Mouse (Mus musculus) CH12.LX (cell line): ENCODE measurements at regions not wholly inside any gene's neighbourhood (a gene's known extent, or its start where the extent isn't known, plus 50 kb on each side); places are given as distances from the start of the nearest gene placed in this dataset.

Source experiments
- DNase-seq: peaks from one replicate; pipeline ENCODE4 v3.0.0-alpha.2; 2013; ENCODE audit errors: extremely low read depth
- H3K27ac ChIP-seq: 2 replicates; pipeline ENCODE4 v1.5.1; 2012; ENCODE audit warnings: low read depth, mild to moderate bottlenecking, control low read depth, moderate library complexity; ENCODE audit not compliant: insufficient read depth
- H3K27me3 ChIP-seq: replicated peaks from 2 replicates; pipeline ENCODE3; 2012; ENCODE audit warnings: inconsistent platforms
- H3K36me3 ChIP-seq, 2 experiments: replicated peaks in 1 of 2; 2 replicates each; pipeline versions ENCODE3 to v1.6.1; 2012; ENCODE audit warnings: inconsistent platforms in 1 of 2, low read length in 1 of 2, mild to moderate bottlenecking in 1 of 2, mixed read lengths in 1 of 2, moderate library complexity in 1 of 2; ENCODE audit not compliant: control insufficient read depth in 1 of 2, insufficient read depth in 1 of 2
- H3K4me1 ChIP-seq, 2 experiments: 2 replicates each; pipeline ENCODE4 v1.6.1; 2012; ENCODE audit warnings: inconsistent platforms in 1 of 2, moderate library complexity in 1 of 2; ENCODE audit not compliant: insufficient read depth in 2 of 2, control insufficient read depth in 1 of 2
- H3K4me2 ChIP-seq: 2 replicates; pipeline ENCODE4 v1.6.1; 2012; ENCODE audit warnings: low read depth, mild to moderate bottlenecking, control low read depth; ENCODE audit not compliant: poor library complexity, insufficient read depth, severe bottlenecking
- H3K4me3 ChIP-seq, 3 experiments: fragments of 150-350 bp in 1 of 3; sonication (generic) in 1 of 3; replicated peaks in 1 of 3; 2 replicates each; pipeline versions ENCODE3 to v1.5.1; 2011 to 2012; ENCODE audit warnings: low read depth in 2 of 3, low read length in 2 of 3, mild to moderate bottlenecking in 2 of 3, moderate library complexity in 2 of 3, control low read depth in 1 of 3, improper control_type of control experiment in 1 of 3, inconsistent platforms in 1 of 3, mixed read lengths in 1 of 3; ENCODE audit not compliant: poor library complexity in 1 of 3
- H3K79me2 ChIP-seq: replicated peaks from 2 replicates; pipeline ENCODE4 v1.6.1; 2012; ENCODE audit warnings: mild to moderate bottlenecking, moderate library complexity; ENCODE audit not compliant: control insufficient read depth, poor library complexity, insufficient read depth, severe bottlenecking; ENCODE audit errors: extremely low read depth
- H3K9ac ChIP-seq: 2 replicates; pipeline ENCODE4 v1.6.1; 2012; ENCODE audit warnings: low read depth, mild to moderate bottlenecking, control low read depth, moderate library complexity; ENCODE audit not compliant: insufficient read depth
- H3K9me3 ChIP-seq: replicated peaks from 2 replicates; pipeline ENCODE3; 2012; ENCODE audit warnings: low read length, inconsistent platforms, mixed read lengths
- CHD1 ChIP-seq: IDR thresholded peaks from 2 replicates; pipeline ENCODE4 v1.6.1; 2012; ENCODE audit warnings: low read depth, low read length, improper control_type of control experiment, inconsistent platforms
- E2F4 ChIP-seq: IDR thresholded peaks from 2 replicates; pipeline ENCODE4 v1.6.1; 2011; ENCODE audit warnings: low read depth, low read length, improper control_type of control experiment; ENCODE audit not compliant: insufficient replicate concordance
- ELF1 ChIP-seq: IDR thresholded peaks from 2 replicates; pipeline ENCODE4 v1.6.1; 2014; ENCODE audit warnings: low read depth, mild to moderate bottlenecking, inconsistent platforms, low read length, improper control_type of control experiment
- HCFC1 ChIP-seq: IDR thresholded peaks from 2 replicates; pipeline ENCODE4 v1.6.1; 2012; ENCODE audit warnings: low read depth, mild to moderate bottlenecking, inconsistent platforms, low read length, improper control_type of control experiment
- IRF4 ChIP-seq: IDR thresholded peaks from 2 replicates; pipeline ENCODE4 v1.6.1; 2014; ENCODE audit warnings: low read depth, mild to moderate bottlenecking, inconsistent platforms, low read length, improper control_type of control experiment
- JUN ChIP-seq: IDR thresholded peaks from 2 replicates; pipeline ENCODE4 v1.6.1; 2011; ENCODE audit warnings: low read depth, mild to moderate bottlenecking, low read length, improper control_type of control experiment, moderate library complexity; ENCODE audit not compliant: insufficient read depth
- KAT2A ChIP-seq: IDR thresholded peaks from 2 replicates; pipeline ENCODE4 v1.6.1; 2012; ENCODE audit warnings: low read length, improper control_type of control experiment, inconsistent platforms; ENCODE audit not compliant: insufficient replicate concordance
- MAFK ChIP-seq: IDR thresholded peaks from 2 replicates; pipeline ENCODE4 v1.6.1; 2011; ENCODE audit warnings: low read length, improper control_type of control experiment; ENCODE audit not compliant: insufficient replicate concordance
- MAX ChIP-seq: IDR thresholded peaks from 2 replicates; pipeline ENCODE4 v1.6.1; 2011; ENCODE audit warnings: low read length, improper control_type of control experiment
- MAZ ChIP-seq: IDR thresholded peaks from 2 replicates; pipeline ENCODE4 v1.6.1; 2012; ENCODE audit warnings: low read depth, mild to moderate bottlenecking, inconsistent platforms, low read length, improper control_type of control experiment, moderate library complexity
- MEF2A ChIP-seq: IDR thresholded peaks from 2 replicates; pipeline ENCODE4 v1.6.1; 2014; ENCODE audit warnings: low read depth, mild to moderate bottlenecking, inconsistent platforms, low read length, improper control_type of control experiment, borderline replicate concordance
- MYC ChIP-seq: IDR thresholded peaks from 2 replicates; pipeline ENCODE4 v1.6.1; 2011; ENCODE audit warnings: low read depth, mild to moderate bottlenecking, improper control_type of control experiment, low read length
- NRF1 ChIP-seq: IDR thresholded peaks from 2 replicates; pipeline ENCODE4 v1.6.1; 2014; ENCODE audit warnings: low read depth, mild to moderate bottlenecking, inconsistent platforms, low read length, improper control_type of control experiment, moderate library complexity
- PAX5 ChIP-seq: IDR thresholded peaks from 2 replicates; pipeline ENCODE4 v1.6.1; 2012; ENCODE audit warnings: low read length, inconsistent platforms, mixed read lengths
- POLR2A ChIP-seq: IDR thresholded peaks from 2 replicates; pipeline ENCODE4 v1.6.1; 2011; ENCODE audit warnings: low read depth, mild to moderate bottlenecking, improper control_type of control experiment, low read length
- RAD21 ChIP-seq: IDR thresholded peaks from 2 replicates; pipeline ENCODE4 v1.6.1; 2011; ENCODE audit warnings: low read depth, mild to moderate bottlenecking, low read length, improper control_type of control experiment, moderate library complexity
- RCOR1 ChIP-seq: conservative IDR thresholded peaks from 2 replicates; pipeline ENCODE4 v1.6.1; 2012; ENCODE audit warnings: low read depth, mild to moderate bottlenecking, inconsistent platforms, low read length, improper control_type of control experiment
- dilution Hi-C: fragments of 300-500 bp; cut with MboI; formaldehyde crosslinking; loops from 2 replicates; pipeline ENCODE4 v1.14.3; 2020; ENCODE audit warnings: low sequenced_read_pairs; ENCODE audit not compliant: extremely low pct_unique_long_range_greater_than_20kb, extremely low pct_ligation_motif_present
- in situ Hi-C: fragments of 300-500 bp; cut with MboI; formaldehyde crosslinking; loops from 3 replicates; pipeline ENCODE4 v1.14.3; 2019; ENCODE audit warnings: low sequenced_read_pairs, low pct_ligation_motif_present, low pct_unique_long_range_greater_than_20kb, mixed read lengths

DNA sequence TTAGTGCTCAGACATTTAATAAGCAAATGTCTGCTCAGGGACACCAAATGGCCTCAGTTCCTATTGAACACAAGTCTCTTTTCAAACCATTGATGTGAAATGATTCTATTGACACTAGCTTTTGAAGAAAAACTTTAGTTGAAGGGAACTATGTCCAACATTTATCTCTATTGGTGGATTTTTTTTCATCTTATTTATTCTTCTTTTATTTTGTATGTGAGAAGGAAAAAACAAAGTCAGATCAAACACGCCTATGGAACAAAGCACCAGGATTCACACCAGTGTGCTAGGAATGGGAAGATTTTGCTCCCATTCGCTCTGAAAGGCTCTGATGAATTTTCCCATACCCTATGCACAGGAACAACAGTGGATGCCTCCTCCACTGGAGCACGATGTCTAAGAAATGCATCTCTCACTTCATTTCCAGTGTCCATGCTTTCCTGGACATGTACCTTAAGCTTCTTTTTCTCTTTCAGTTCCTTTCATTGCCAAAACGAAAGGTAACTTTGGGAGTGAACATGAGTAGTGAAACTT is 416.4 kb downstream of the Tmem161b start:
- TF ChIP-seq ELF1 (no peak), MEF2A (no peak), MYC (no peak), JUN (no peak), MAFK (no peak), MAZ (no peak), E2F4 (no peak), NRF1 (no peak), PAX5 (no peak), CHD1 (no peak), RCOR1 (no peak), HCFC1 (no peak), IRF4 (no peak), MAX (no peak), RAD21 (no peak)
- H3K27ac ChIP-seq = no peak overlapping the region
- in situ Hi-C loops (no loop called here), dilution Hi-C loops (no loop called here)
- no peaks in the 10 kb centered on the region for H3K4me1 ChIP-seq
- H3K4me2 ChIP-seq = no peak overlapping the region; the same call in 1 of the 2 replicates
- H3K36me3 ChIP-seq = no peaks in the 10 kb centered on the region
- no peak overlapping the region for H3K4me3 ChIP-seq
- H3K9me3 ChIP-seq = no peaks in the 10 kb centered on the region
- no peaks in the 10 kb centered on the region for H3K79me2 ChIP-seq
- H3K9ac ChIP-seq = no peak overlapping the region
- no peaks in the 10 kb centered on the region for H3K27me3 ChIP-seq
- DNase-seq = no peak

- no peaks in the 10 kb centered on the region for H3K27me3 ChIP-seq
- H3K4me3 ChIP-seq = no peak overlapping the region
- no peaks in the 10 kb centered on the region for H3K36me3 ChIP-seq
- H3K79me2 ChIP-seq = no peaks in the 10 kb centered on the region
- no peaks in the 10 kb centered on the region for H3K9me3 ChIP-seq
- H3K4me1 ChIP-seq = no peaks in the 10 kb centered on the region
- in situ Hi-C loops = no loop called here
- H3K27ac ChIP-seq = no peak overlapping the region
- no peak overlapping the region for H3K4me2 ChIP-seq
- TF ChIP-seq RCOR1 (no peak), KAT2A (no peak), JUN (no peak), POLR2A (no peak)
- TF ChIP-seq, all 38 proteins: peak for 0
- dilution Hi-C loops = no loop called here
- H3K9ac ChIP-seq = no peak overlapping the region
- DNase-seq = no peak
Measured at GRCm38 (mm10) chr13:84639087-84640022, 417.3 kb downstream of the Tmem161b start.
